15 mouse cellular contexts compared by ENCODE assay signal in the genomic region with DNA sequence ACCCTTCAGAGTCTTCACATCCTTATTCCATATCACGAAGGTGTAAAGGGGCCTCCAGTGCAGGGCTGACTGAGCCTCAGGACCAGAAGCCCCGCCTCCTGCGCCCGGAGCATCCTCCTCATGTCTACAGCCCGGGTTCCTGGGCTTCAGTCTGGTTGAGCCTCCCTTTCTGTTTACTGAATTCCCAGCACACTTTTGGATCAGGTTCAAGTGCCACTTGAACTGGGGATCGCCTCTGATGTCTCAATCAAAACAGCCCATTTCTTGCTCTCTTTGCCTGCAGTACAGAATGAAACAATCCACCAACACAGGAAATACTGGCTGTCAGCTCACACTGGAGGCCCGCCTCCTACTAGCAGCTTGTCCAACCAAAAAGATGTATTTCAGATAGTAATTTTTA. TPM values are rescaled to one million over a fixed set of nuclear protein-coding genes. Genes with fewer than 3 reads are reported as not detected.
DNase-seq lines count a peak whose midpoint lies in the region; ATAC-seq lines count a peak whose summit lies in the region.
"Had no signal": no experiment of that assay in that cellular context is flagged by ENCODE, and none has a peak within 500 bp of the region (broad histone marks: within the 10 kb centered on the region; RNA-seq: fewer than 3 reads in every experiment).

No protein-coding gene starts in this region.

- DNase-seq in frontal cortex, postnatal 10 days (ENCODE audit: low spot score in 2 of 2): no peak
- peak; percentile 73 for DNase-seq in lung, postnatal 14 days
- DNase-seq in embryo, embryonic 10.5 days (ENCODE audit: low spot score): no peak
- no peak for DNase-seq in adrenal gland, postnatal 25 days
- DNase-seq: cerebellum, adult 11 months; heart, postnatal 14 days; kidney, adult 11 months had no signal

- 55% methylated on average over 7 of the region's 7 CpGs for WGBS in midbrain, embryonic 13.5 days
- 57% methylated on average over 7 of the region's 7 CpGs for WGBS in midbrain, embryonic 16.5 days
- WGBS in forebrain, embryonic 16.5 days: 47% methylated on average over 7 of the region's 7 CpGs

- H3K4me3 ChIP-seq in midbrain, embryonic 13.5 days (replicated peaks): no peak overlapping the region
- H3K4me3 ChIP-seq in midbrain, embryonic 16.5 days (ENCODE audit: low read depth, low read length): no peak overlapping the region
- H3K4me3 ChIP-seq in forebrain, embryonic 16.5 days (replicated peaks; ENCODE audit: low read length): peak overlapping the region; percentile 5
- H3K4me3 ChIP-seq: limb, embryonic 15.5 days had no signal

- no peaks in the 10 kb centered on the region for H3K36me3 ChIP-seq in midbrain, embryonic 13.5 days
- H3K36me3 ChIP-seq in midbrain, embryonic 16.5 days (ENCODE audit: control insufficient read depth, insufficient read depth, low read length): no peaks in the 10 kb centered on the region
- no peaks in the 10 kb centered on the region for H3K36me3 ChIP-seq in forebrain, embryonic 16.5 days (ENCODE audit: control insufficient read depth, insufficient read depth)
- H3K36me3 ChIP-seq: G1E; limb, embryonic 15.5 days had no signal

- H3K4me2 ChIP-seq in midbrain, embryonic 13.5 days (replicated peaks): no peak overlapping the region
- H3K4me2 ChIP-seq in midbrain, embryonic 16.5 days (ENCODE audit: low read length): no peak overlapping the region
- H3K4me2 ChIP-seq in forebrain, embryonic 16.5 days (ENCODE audit: low read length): no peak overlapping the region
- H3K4me2 ChIP-seq: limb, embryonic 15.5 days had no signal

- peaks cover 29% of the 10 kb centered on the region for H3K4me1 ChIP-seq in midbrain, embryonic 13.5 days (replicated peaks)
- peaks cover 8% of the 10 kb centered on the region for H3K4me1 ChIP-seq in midbrain, embryonic 16.5 days (ENCODE audit: control insufficient read depth, insufficient read depth, low read length)
- peaks cover 18% of the 10 kb centered on the region for H3K4me1 ChIP-seq in forebrain, embryonic 16.5 days (replicated peaks; ENCODE audit: control insufficient read depth, insufficient read depth, low read length)

- no peak overlapping the region for H3K9ac ChIP-seq in midbrain, embryonic 13.5 days (replicated peaks)
- H3K9ac ChIP-seq in midbrain, embryonic 16.5 days (ENCODE audit: low read depth, low read length): no peak overlapping the region
- H3K9ac ChIP-seq in forebrain, embryonic 16.5 days (replicated peaks; ENCODE audit: low read depth, low read length): 0 out of 2 replicates have a peak overlapping the region, but pooled peaks have one; percentile 9
- H3K9ac ChIP-seq: limb, embryonic 15.5 days had no signal

- no peaks in the 10 kb centered on the region for H3K9me3 ChIP-seq in midbrain, embryonic 13.5 days
- no peaks in the 10 kb centered on the region for H3K9me3 ChIP-seq in midbrain, embryonic 16.5 days (replicated peaks; ENCODE audit: control insufficient read depth, low read length, poor library complexity, severe bottlenecking)
- no peaks in the 10 kb centered on the region for H3K9me3 ChIP-seq in forebrain, embryonic 16.5 days (ENCODE audit: control insufficient read depth, low read length)
- H3K9me3 ChIP-seq: G1E; limb, embryonic 15.5 days had no signal

- H3K27ac ChIP-seq in midbrain, embryonic 13.5 days: no peak overlapping the region
- H3K27ac ChIP-seq in midbrain, embryonic 16.5 days (ENCODE audit: low read length): no peak overlapping the region
- peak overlapping the region; percentile 31; the same call in 1 of the 2 replicates for H3K27ac ChIP-seq in forebrain, embryonic 16.5 days (ENCODE audit: low read length)
- H3K27ac ChIP-seq: limb, embryonic 15.5 days; macrophage had no signal

- ATAC-seq in frontal cortex, adult (ENCODE audit: low TSS enrichment): 0 out of 2 replicates have a peak, but pooled peaks have one; percentile 15
- ATAC-seq in midbrain, embryonic 13.5 days: peak; percentile 63; the same call in 1 of the 2 replicates
- no peak for ATAC-seq in midbrain, embryonic 16.5 days
- no peak; the same call in 1 of the 2 replicates for ATAC-seq in forebrain, embryonic 16.5 days

- H3K27me3 ChIP-seq in midbrain, embryonic 13.5 days: 0 out of 2 replicates have a peak, but pooled peaks cover 8% of the 10 kb centered on the region
- no peaks in the 10 kb centered on the region for H3K27me3 ChIP-seq in midbrain, embryonic 16.5 days (ENCODE audit: control insufficient read depth, insufficient read depth, low read depth, low read length)
- no peaks in the 10 kb centered on the region for H3K27me3 ChIP-seq in forebrain, embryonic 16.5 days (replicated peaks; ENCODE audit: control insufficient read depth, insufficient read depth, low read length)
- H3K27me3 ChIP-seq: limb, embryonic 15.5 days had no signal

RNA-seq across cellular contexts. Expression of a gene that starts 32.7 kb away (rescaled TPM):
- 28.4 and 34.7 TPM in 2 replicates for polyA plus RNA-seq in midbrain, embryonic 13.5 days (2015; fragmentation: Nextera tagmentation; extraction: Ambion mirVana)
- 32.0 and 33.4 TPM in 2 replicates for polyA plus RNA-seq in midbrain, embryonic 16.5 days (2015; fragmentation: Nextera tagmentation; extraction: Ambion mirVana)
- 41.7 and 44.9 TPM in 2 replicates for polyA plus RNA-seq in forebrain, embryonic 16.5 days (2015; fragmentation: Nextera tagmentation; extraction: Ambion mirVana)
- 16.2 and 20.4 TPM in 2 replicates for total RNA-seq in adrenal gland, postnatal 25 days (2021)
- total RNA-seq: neutrophil, adult 5-6 weeks had no signal
- polyA plus RNA-seq: G1E had no signal

Comparison
In these comparisons a context has a peak if more than half of its experiments do, and no peak if none do; other contexts are left out.
1. ATAC-seq: peak in frontal cortex, adult (single experiment) and midbrain, embryonic 13.5 days (single experiment); none in midbrain, embryonic 16.5 days (single experiment) and forebrain, embryonic 16.5 days (single experiment).